Mouse (Mus musculus) erythroblast, adult 5-6 weeks (primary cell): ENCODE data around the gene Tm9sf2. TPM values are rescaled to one million over a fixed set of nuclear protein-coding genes. Genes with fewer than 3 reads are reported as not detected.

Source experiments
- total RNA-seq, 2 experiments: library from RNA; stranded (forward) in 1 of 2; stranded (reverse) in 1 of 2; fragments of 150-400 nt in 1 of 2; fragments of 200-764, 138-1000 nt in 1 of 2; gene quantifications; 2 replicates each; pipeline versions ENCODE4 v1.2.3 to v1.2.4; 2015 to 2017; ENCODE audit warnings: low replicate concordance in 2 of 2

Gene Tm9sf2
- total RNA-seq, 2 experiments from 2014 or later = 26.7 to 35.7 TPM

Other genes with a start within 250 kb of the Tm9sf2 start
- 4.6 and 5.8 TPM in 2 replicates for gene Ubac2, start 228.4 kb upstream of the Tm9sf2 start, total RNA-seq (2015; ENCODE audit: low replicate concordance)
- gene Ubac2, start 228.4 kb upstream of the Tm9sf2 start, total RNA-seq (2017; ENCODE audit: low replicate concordance) = 3.9 and 7.7 TPM in 2 replicates
- 0.63 TPM in 1 of 2 replicates, not detected in the other for gene Gpr18, start 191.3 kb upstream of the Tm9sf2 start, total RNA-seq (2015; ENCODE audit: low replicate concordance)
- 0.42 and 0.51 TPM in 2 replicates for gene Gpr18, start 191.3 kb upstream of the Tm9sf2 start, total RNA-seq (2017; ENCODE audit: low replicate concordance)
- 0.19 and 1.7 TPM in 2 replicates for gene Gpr183, start 141.8 kb upstream of the Tm9sf2 start, total RNA-seq (2015; ENCODE audit: low replicate concordance)
- gene Gpr183, start 141.8 kb upstream of the Tm9sf2 start, total RNA-seq (2017; ENCODE audit: low replicate concordance) = 0.98 and 2.3 TPM in 2 replicates
- not detected in 2 replicates for gene Timm8a2, start 72.4 kb upstream of the Tm9sf2 start, total RNA-seq (2015; ENCODE audit: low replicate concordance)
- not detected in 2 replicates for gene Timm8a2, start 72.4 kb upstream of the Tm9sf2 start, total RNA-seq (2017; ENCODE audit: low replicate concordance)
- 11.1 and 24.4 TPM in 2 replicates for gene Clybl, start 74.7 kb downstream of the Tm9sf2 start, total RNA-seq (2015; ENCODE audit: low replicate concordance)
- gene Clybl, start 74.7 kb downstream of the Tm9sf2 start, total RNA-seq (2017; ENCODE audit: low replicate concordance) = 2.6 and 6.8 TPM in 2 replicates